Mouse (Mus musculus) gastrocnemius, postnatal 36 days (tissue): Measurements from ENCODE around the gene Rwdd2b. TPM values are rescaled to one million over a fixed set of nuclear protein-coding genes. Genes with fewer than 3 reads are reported as not detected.
A peak's percentile ranks its signal among the peaks of the same experiment; 100 is the strongest.

ENCODE experiments used
- DNase-seq, 2 experiments: peaks; one replicate each; pipeline ENCODE4 v3.0.0; 2022
- intact Hi-C: fragments of 180-260 bp; cut with DNase I; formaldehyde crosslinking; loops from one replicate; pipeline ENCODE4 v1.15.1; 2025
- long read RNA-seq, 2 experiments: library from polyadenylated mRNA; stranded (forward); transcript quantifications; one replicate each; pipeline ENCODE4 v2.0.0; 2021
- total RNA-seq, 2 experiments: library from RNA; stranded (reverse); gene quantifications; 2 replicates each; pipeline ENCODE4 v1.2.3; 2021

Gene Rwdd2b
- 1 to 10 TPM; 2.6 to 2.9 TPM for total RNA-seq
- long read RNA-seq, experiment 1, partial matches to known transcripts: 0 of 4 reads
- long read RNA-seq, experiment 1, other reads (novel, unspliced or antisense): 1 of 4 reads
- long read RNA-seq, experiment 2, partial matches to known transcripts: 1 of 5 reads
- long read RNA-seq, experiment 2, other reads (novel, unspliced or antisense): 0 of 5 reads

GRCm38 (mm10) chr16:87440184-87440686 is at the start of gene Rwdd2b:
Gene Rwdd2b, minus strand, starts transcription at chr16:87440573.
- DNase-seq: peak; percentile 92
- intact Hi-C loops: no loop called here

GRCm38 (mm10) chr16:87488605-87489004 is 48.2 kb upstream of the Rwdd2b start:
- intact Hi-C loops: loop anchor here (5.0 kb wide), 1 partner anchor 66 kb away; no protein-coding TSS in a partner anchor
- DNase-seq: no peak

GRCm38 (mm10) chr16:87486739-87487138 is 46.4 kb upstream of the Rwdd2b start:
- intact Hi-C loops: loop anchor here (5.0 kb wide), 1 partner anchor 64 kb away; no protein-coding TSS in a partner anchor
- DNase-seq: no peak

GRCm38 (mm10) chr16:87484367-87484766 is 44.0 kb upstream of the Rwdd2b start:
- no peak for DNase-seq
- intact Hi-C loops: no loop called here

- DNase-seq: no peak
- intact Hi-C loops: no loop called here
Observed at GRCm38 (mm10) chr16:87470579-87470978, 30.2 kb upstream of the Rwdd2b start.

- intact Hi-C loops: no loop called here
- no peak for DNase-seq
Observed at GRCm38 (mm10) chr16:87458752-87459151, 18.4 kb upstream of the Rwdd2b start.

- intact Hi-C loops: no loop called here
- DNase-seq: no peak
Observed at GRCm38 (mm10) chr16:87455180-87455611, 14.8 kb upstream of the Rwdd2b start.

GRCm38 (mm10) chr16:87454419-87455179 is 14.2 kb upstream of the Rwdd2b start, which contains the start of gene Usp16:
Gene Usp16, plus strand, starts transcription at chr16:87454703.
- DNase-seq: peak; percentile 83 to 91
- intact Hi-C loops: no loop called here

GRCm38 (mm10) chr16:87453226-87453625 is 12.9 kb upstream of the Rwdd2b start:
- DNase-seq: no peak
- intact Hi-C loops: no loop called here

GRCm38 (mm10) chr16:87445528-87445927 is 5.2 kb upstream of the Rwdd2b start:
- DNase-seq: no peak
- intact Hi-C loops: no loop called here

GRCm38 (mm10) chr16:87445110-87445509 is 4.7 kb upstream of the Rwdd2b start:
- intact Hi-C loops: no loop called here
- no peak for DNase-seq

GRCm38 (mm10) chr16:87444071-87444470 is 3.7 kb upstream of the Rwdd2b start:
- no peak for DNase-seq
- intact Hi-C loops: no loop called here

- DNase-seq: no peak
- intact Hi-C loops: no loop called here
Observed at GRCm38 (mm10) chr16:87443245-87443644, 2.9 kb upstream of the Rwdd2b start.

- no peak for DNase-seq
- intact Hi-C loops: no loop called here
Observed at GRCm38 (mm10) chr16:87442291-87442690, 1.9 kb upstream of the Rwdd2b start.

GRCm38 (mm10) chr16:87441089-87441488 is 716 bp upstream of the Rwdd2b start:
- intact Hi-C loops: no loop called here
- no peak for DNase-seq

- no peak for DNase-seq
- intact Hi-C loops: no loop called here
Observed at GRCm38 (mm10) chr16:87438697-87439096, 1.7 kb downstream of the Rwdd2b start.

- intact Hi-C loops: no loop called here
- no peak for DNase-seq
Observed at GRCm38 (mm10) chr16:87437096-87437495, 3.3 kb downstream of the Rwdd2b start.

GRCm38 (mm10) chr16:87435411-87436205 is 4.8 kb downstream of the Rwdd2b start:
- DNase-seq: no peak
- intact Hi-C loops: no loop called here

GRCm38 (mm10) chr16:87434946-87435345 is 5.4 kb downstream of the Rwdd2b start:
- DNase-seq: no peak
- intact Hi-C loops: no loop called here

- DNase-seq: no peak
- intact Hi-C loops: no loop called here
Observed at GRCm38 (mm10) chr16:87434266-87434665, 6.1 kb downstream of the Rwdd2b start.
